Mouse (Mus musculus) CH12.LX (cell line): ENCODE results near the gene Stat5b. TPM values are rescaled to one million over a fixed set of nuclear protein-coding genes. Genes with fewer than 3 reads are reported as not detected.

Source experiments
- DNase-seq: peaks from one replicate; pipeline ENCODE4 v3.0.0-alpha.2; 2013; ENCODE audit errors: extremely low read depth
- H3K27ac ChIP-seq: 2 replicates; pipeline ENCODE4 v1.5.1; 2012; ENCODE audit warnings: low read depth, mild to moderate bottlenecking, control low read depth, moderate library complexity; ENCODE audit not compliant: insufficient read depth
- H3K27me3 ChIP-seq: replicated peaks from 2 replicates; pipeline ENCODE3; 2012; ENCODE audit warnings: inconsistent platforms
- H3K36me3 ChIP-seq, 2 experiments: replicated peaks in 1 of 2; 2 replicates each; pipeline versions ENCODE3 to v1.6.1; 2012; ENCODE audit warnings: inconsistent platforms in 1 of 2, low read length in 1 of 2, mild to moderate bottlenecking in 1 of 2, mixed read lengths in 1 of 2, moderate library complexity in 1 of 2; ENCODE audit not compliant: control insufficient read depth in 1 of 2, insufficient read depth in 1 of 2
- H3K4me1 ChIP-seq, 2 experiments: 2 replicates each; pipeline ENCODE4 v1.6.1; 2012; ENCODE audit warnings: inconsistent platforms in 1 of 2, moderate library complexity in 1 of 2; ENCODE audit not compliant: insufficient read depth in 2 of 2, control insufficient read depth in 1 of 2
- H3K4me2 ChIP-seq: 2 replicates; pipeline ENCODE4 v1.6.1; 2012; ENCODE audit warnings: low read depth, mild to moderate bottlenecking, control low read depth; ENCODE audit not compliant: poor library complexity, insufficient read depth, severe bottlenecking
- H3K4me3 ChIP-seq, 3 experiments: fragments of 150-350 bp in 1 of 3; sonication (generic) in 1 of 3; replicated peaks in 1 of 3; 2 replicates each; pipeline versions ENCODE3 to v1.5.1; 2011 to 2012; ENCODE audit warnings: low read depth in 2 of 3, low read length in 2 of 3, mild to moderate bottlenecking in 2 of 3, moderate library complexity in 2 of 3, control low read depth in 1 of 3, improper control_type of control experiment in 1 of 3, inconsistent platforms in 1 of 3, mixed read lengths in 1 of 3; ENCODE audit not compliant: poor library complexity in 1 of 3
- H3K79me2 ChIP-seq: replicated peaks from 2 replicates; pipeline ENCODE4 v1.6.1; 2012; ENCODE audit warnings: mild to moderate bottlenecking, moderate library complexity; ENCODE audit not compliant: control insufficient read depth, poor library complexity, insufficient read depth, severe bottlenecking; ENCODE audit errors: extremely low read depth
- H3K9ac ChIP-seq: 2 replicates; pipeline ENCODE4 v1.6.1; 2012; ENCODE audit warnings: low read depth, mild to moderate bottlenecking, control low read depth, moderate library complexity; ENCODE audit not compliant: insufficient read depth
- H3K9me3 ChIP-seq: replicated peaks from 2 replicates; pipeline ENCODE3; 2012; ENCODE audit warnings: low read length, inconsistent platforms, mixed read lengths
- BHLHE40 ChIP-seq: IDR thresholded peaks from 2 replicates; pipeline ENCODE4 v1.6.1; 2011; ENCODE audit warnings: mild to moderate bottlenecking, low read depth, low read length, improper control_type of control experiment
- CHD1 ChIP-seq: IDR thresholded peaks from 2 replicates; pipeline ENCODE4 v1.6.1; 2012; ENCODE audit warnings: low read depth, low read length, improper control_type of control experiment, inconsistent platforms
- E2F4 ChIP-seq: IDR thresholded peaks from 2 replicates; pipeline ENCODE4 v1.6.1; 2011; ENCODE audit warnings: low read depth, low read length, improper control_type of control experiment; ENCODE audit not compliant: insufficient replicate concordance
- ELF1 ChIP-seq: IDR thresholded peaks from 2 replicates; pipeline ENCODE4 v1.6.1; 2014; ENCODE audit warnings: low read depth, mild to moderate bottlenecking, inconsistent platforms, low read length, improper control_type of control experiment
- ETS1 ChIP-seq: conservative IDR thresholded peaks from 2 replicates; pipeline ENCODE4 v1.6.1; 2012; ENCODE audit warnings: low read depth, mild to moderate bottlenecking, inconsistent platforms, low read length, improper control_type of control experiment, moderate library complexity
- GABPA ChIP-seq: IDR thresholded peaks from 2 replicates; pipeline ENCODE4 v1.6.1; 2012; ENCODE audit warnings: low read depth, low read length, improper control_type of control experiment, inconsistent platforms; ENCODE audit not compliant: insufficient replicate concordance
- IRF4 ChIP-seq: IDR thresholded peaks from 2 replicates; pipeline ENCODE4 v1.6.1; 2014; ENCODE audit warnings: low read depth, mild to moderate bottlenecking, inconsistent platforms, low read length, improper control_type of control experiment
- MAX ChIP-seq: IDR thresholded peaks from 2 replicates; pipeline ENCODE4 v1.6.1; 2011; ENCODE audit warnings: low read length, improper control_type of control experiment
- MAZ ChIP-seq: IDR thresholded peaks from 2 replicates; pipeline ENCODE4 v1.6.1; 2012; ENCODE audit warnings: low read depth, mild to moderate bottlenecking, inconsistent platforms, low read length, improper control_type of control experiment, moderate library complexity
- NRF1 ChIP-seq: IDR thresholded peaks from 2 replicates; pipeline ENCODE4 v1.6.1; 2014; ENCODE audit warnings: low read depth, mild to moderate bottlenecking, inconsistent platforms, low read length, improper control_type of control experiment, moderate library complexity
- SIN3A ChIP-seq: IDR thresholded peaks from 2 replicates; pipeline ENCODE4 v1.6.1; 2012; ENCODE audit warnings: low read length, improper control_type of control experiment, inconsistent platforms
- SMC3 ChIP-seq: IDR thresholded peaks from 2 replicates; pipeline ENCODE4 v1.6.1; 2011; ENCODE audit warnings: low read depth, low read length, improper control_type of control experiment
- TBP ChIP-seq: conservative IDR thresholded peaks from 2 replicates; pipeline ENCODE4 v1.6.1; 2011; ENCODE audit warnings: low read depth, low read length, improper control_type of control experiment
- USF2 ChIP-seq: conservative IDR thresholded peaks from 2 replicates; pipeline ENCODE4 v1.6.1; 2011; ENCODE audit warnings: low read depth, low read length, improper control_type of control experiment
- ZNF384 ChIP-seq: IDR thresholded peaks from 2 replicates; pipeline ENCODE4 v1.6.1; 2012; ENCODE audit warnings: low read depth, low read length, improper control_type of control experiment, inconsistent platforms
- dilution Hi-C: fragments of 300-500 bp; cut with MboI; formaldehyde crosslinking; loops from 2 replicates; pipeline ENCODE4 v1.14.3; 2020; ENCODE audit warnings: low sequenced_read_pairs; ENCODE audit not compliant: extremely low pct_unique_long_range_greater_than_20kb, extremely low pct_ligation_motif_present
- in situ Hi-C: fragments of 300-500 bp; cut with MboI; formaldehyde crosslinking; loops from 3 replicates; pipeline ENCODE4 v1.14.3; 2019; ENCODE audit warnings: low sequenced_read_pairs, low pct_ligation_motif_present, low pct_unique_long_range_greater_than_20kb, mixed read lengths
- polyA plus RNA-seq: library from polyadenylated mRNA; unstranded; fragments of >175 nt; gene quantifications from 2 replicates; pipeline ENCODE4 v1.2.1, GENCODE M21; 2012; ENCODE audit warnings: low read depth; ENCODE audit not compliant: insufficient read length
- total RNA-seq, 2 experiments: library from RNA; depleted of rRNA; stranded (reverse); fragments of 300-350 nt in 1 of 2; fragments of >200 nt in 1 of 2; gene quantifications; 2 replicates each; pipeline ENCODE4 v1.2.3; 2012 to 2014

Gene Stat5b
- total and polyA plus RNA-seq, 3 experiments = 11.4 to 24.4 (median 14.0) TPM

- in situ Hi-C loops = no loop called here
- Histone ChIP-seq H3K27me3 (no peaks in the 10 kb centered on the region), H3K9ac (no peak overlapping the region), H3K4me3 (no peak overlapping the region), H3K4me1 (peaks cover 16 to 28% of the 10 kb centered on the region in 2 experiments; a peak in 3 of 4 replicates), H3K27ac (no peak overlapping the region), H3K36me3 (peaks cover 0 to 8% of the 10 kb centered on the region in 2 experiments), H3K79me2 (no peaks in the 10 kb centered on the region), H3K9me3 (no peaks in the 10 kb centered on the region), H3K4me2 (no peak overlapping the region)
- dilution Hi-C loops = no loop called here
- no peak for TF ChIP-seq IRF4
- TF ChIP-seq SIN3A = no peak
- TF ChIP-seq USF2 = no peak
- TF ChIP-seq SMC3 = no peak
- TF ChIP-seq MAZ = no peak
- TF ChIP-seq CHD1 = no peak
- no peak for TF ChIP-seq NRF1
- TF ChIP-seq ELF1 = no peak
- no peak for TF ChIP-seq ETS1
- no peak for TF ChIP-seq TBP
- no peak for TF ChIP-seq E2F4
- no peak for TF ChIP-seq BHLHE40
- DNase-seq = no peak
Observed at GRCm38 (mm10) chr11:100820047-100820446, 30.5 kb downstream of the Stat5b start.

GRCm38 (mm10) chr11:100819626-100820025 is 30.9 kb downstream of the Stat5b start:
- Histone ChIP-seq H3K36me3 (peaks cover 0 to 8% of the 10 kb centered on the region in 2 experiments), H3K27ac (no peak overlapping the region), H3K9me3 (no peaks in the 10 kb centered on the region), H3K4me3 (no peak overlapping the region), H3K4me1 (peaks cover 16 to 24% of the 10 kb centered on the region in 2 experiments; a peak in 3 of 4 replicates), H3K4me2 (no peak overlapping the region)
- TF ChIP-seq GABPA (no peak), ZNF384 (no peak), BHLHE40 (no peak), MAX (no peak), USF2 (no peak), IRF4 (no peak)
- TF ChIP-seq, all 38 proteins: peak for 0
- in situ Hi-C loops (no loop called here), dilution Hi-C loops (no loop called here)
- H3K27me3 ChIP-seq = no peaks in the 10 kb centered on the region
- no peak for DNase-seq
- no peak overlapping the region for H3K9ac ChIP-seq
- no peaks in the 10 kb centered on the region for H3K79me2 ChIP-seq
